Mouse (Mus musculus) small intestine, adult 2 months (tissue): ENCODE measurements around the gene Gm5771.
"Not testable (repeated sequence)": the region's sequence is repeated elsewhere in the genome, so short reads cannot be mapped to it uniquely, and the experiment has no call there.

Source experiments
- CTCF ChIP-seq: fragments of 200-500 bp; IDR thresholded peaks from 2 replicates; pipeline ENCODE4 v1.5.1; 2012; ENCODE audit warnings: low read depth, mild to moderate bottlenecking, control low read depth, inconsistent platforms, low read length, moderate library complexity, mixed read lengths; ENCODE audit not compliant: insufficient replicate concordance, insufficient read length; ENCODE audit errors: extremely low read depth
- POLR2A ChIP-seq: fragments of 200-500 bp; IDR thresholded peaks from 2 replicates; pipeline ENCODE4 v1.6.1; 2012; ENCODE audit warnings: low read depth, mild to moderate bottlenecking, control low read depth, inconsistent platforms, low read length, moderate library complexity

DNA sequence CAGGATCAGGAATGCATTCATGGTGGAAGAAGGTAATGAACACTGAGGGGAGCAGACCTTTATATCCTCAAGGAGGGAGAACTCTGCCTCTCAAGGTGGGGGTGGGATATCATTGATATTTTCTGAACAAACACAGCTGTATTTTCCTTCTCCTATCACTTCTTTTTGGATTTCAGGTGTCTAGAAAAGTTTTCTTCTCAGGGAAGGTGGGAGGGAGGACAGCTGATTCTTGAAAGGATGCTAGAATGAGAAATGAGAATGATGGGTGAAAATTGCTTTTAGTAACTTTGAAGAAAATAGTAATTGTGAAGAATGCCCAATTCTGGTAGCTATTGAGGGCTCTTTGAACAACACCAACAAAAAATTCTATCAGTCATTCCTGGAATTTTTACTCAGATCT, 53.9 kb downstream of the Gm5771 start, which contains the start of gene Gm10334:
- TF ChIP-seq POLR2A, CTCF: not testable (repeated sequence)
